Mouse (Mus musculus) liver, adult 2 months (tissue): ENCODE results near the gene Irf6. TPM values are rescaled to one million over a fixed set of nuclear protein-coding genes. Genes with fewer than 3 reads are reported as not detected.

ENCODE experiments used
- DNase-seq: peaks from one replicate; pipeline ENCODE4 v3.0.0-alpha.2; 2011; ENCODE audit warnings: low read depth, low spot score; ENCODE audit errors: extremely low read depth
- H3K27ac ChIP-seq: fragments of 200-500 bp; replicated peaks from 2 replicates; pipeline ENCODE4 v1.5.1; 2012; ENCODE audit warnings: low read depth, mild to moderate bottlenecking, control low read depth, inconsistent platforms, low read length; ENCODE audit not compliant: insufficient read depth
- H3K27me3 ChIP-seq: fragments of 200-500 bp; 2 replicates; pipeline ENCODE4 v1.6.1; 2012; ENCODE audit warnings: mild to moderate bottlenecking, moderate library complexity, low read length, inconsistent platforms; ENCODE audit not compliant: control insufficient read depth, insufficient read depth
- H3K36me3 ChIP-seq: fragments of 200-500 bp; 2 replicates; pipeline ENCODE4 v1.6.1; 2012; ENCODE audit warnings: low read length, inconsistent platforms; ENCODE audit not compliant: control insufficient read depth, insufficient read depth
- H3K4me1 ChIP-seq: fragments of 200-500 bp; 2 replicates; pipeline ENCODE4 v1.6.1; 2011; ENCODE audit warnings: low read length; ENCODE audit not compliant: control insufficient read depth, insufficient read depth
- H3K4me3 ChIP-seq: fragments of 200-500 bp; 2 replicates; pipeline ENCODE4 v1.5.1; 2011; ENCODE audit warnings: low read depth, mild to moderate bottlenecking, control low read depth, low read length, moderate library complexity; ENCODE audit not compliant: insufficient read depth
- H3K79me2 ChIP-seq: fragments of 200-500 bp; 2 replicates; pipeline ENCODE4 v1.6.1; 2012; ENCODE audit warnings: inconsistent platforms, mild to moderate bottlenecking, low read length, moderate library complexity; ENCODE audit not compliant: control insufficient read depth, insufficient read depth
- H3K9ac ChIP-seq: fragments of 200-500 bp; 2 replicates; pipeline ENCODE4 v1.6.1; 2012; ENCODE audit warnings: low read depth, mild to moderate bottlenecking, control low read depth, inconsistent platforms, low read length
- CTCF ChIP-seq: fragments of 200-500 bp; IDR thresholded peaks from 2 replicates; pipeline ENCODE4 v1.5.1; 2011; ENCODE audit warnings: low read depth, low read length, control low read depth
- POLR2A ChIP-seq: fragments of 200-500 bp; IDR thresholded peaks from 2 replicates; pipeline ENCODE4 v1.6.1; 2011; ENCODE audit warnings: low read length, control low read depth; ENCODE audit not compliant: insufficient read depth; ENCODE audit errors: extremely low read depth
- WGBS: fragments of 180-500 bp; shearing (Covaris S2); methylation state at CpG from one replicate; pipeline ENCODE4 v1.1.7; 2018; 5-methylcytosine and 5-hydroxymethylcytosine counted together
- polyA plus RNA-seq: library from polyadenylated mRNA; depleted of rRNA; stranded (reverse); fragments of >200 nt; gene quantifications from 2 replicates; pipeline ENCODE4 v1.2.3, GENCODE M21; 2012
- total RNA-seq: library from RNA; depleted of rRNA; stranded (reverse); fragments of >200 nt; gene quantifications from 2 replicates; pipeline ENCODE4 v1.2.3, GENCODE M21; 2014

The Irf6 gene
- total and polyA plus RNA-seq, 2 experiments = 33.4 to 56.0 TPM

- Histone ChIP-seq H3K9ac (peak overlapping the region; percentile 17), H3K27me3 (no peaks in the 10 kb centered on the region), H3K27ac (peak overlapping the region; percentile 90), H3K36me3 (peaks cover 9% of the 10 kb centered on the region), H3K79me2 (peaks cover 33% of the 10 kb centered on the region; the same call in 1 of the 2 replicates), H3K4me3 (peak overlapping the region; percentile 41), H3K4me1 (peaks cover 33% of the 10 kb centered on the region)
- TF ChIP-seq POLR2A = no peak
- 31% methylated on average over 8 of the region's 8 CpGs for WGBS
- peak; percentile 55 for DNase-seq
These were observed 4.2 kb downstream of the Irf6 start for GRCm38 (mm10) chr1:193157111-193157492.

GRCm38 (mm10) chr1:193159163-193159562 is 6.3 kb downstream of the Irf6 start:
- no peak overlapping the region for H3K27ac ChIP-seq
- WGBS = 22% methylated on average over 3 of the region's 3 CpGs

GRCm38 (mm10) chr1:193159613-193160012 is 6.7 kb downstream of the Irf6 start:
- no peak overlapping the region for H3K4me3 ChIP-seq
- WGBS = 81% methylated on average over 1 of the region's 1 CpGs
- H3K79me2 ChIP-seq = peaks cover 21% of the 10 kb centered on the region; the same call in 1 of the 2 replicates
- H3K36me3 ChIP-seq = peaks cover 18% of the 10 kb centered on the region
- no peak overlapping the region for H3K27ac ChIP-seq
- H3K9ac ChIP-seq = no peak overlapping the region
- TF ChIP-seq CTCF (no peak), POLR2A (no peak)
- H3K4me1 ChIP-seq = peaks cover 23% of the 10 kb centered on the region
- no peak for DNase-seq
- H3K27me3 ChIP-seq = no peaks in the 10 kb centered on the region

More at GRCm38 (mm10) chr1:193159163-193159562, 6.3 kb downstream of the Irf6 start:
- DNase-seq = no peak
- Histone ChIP-seq H3K27me3 (no peaks in the 10 kb centered on the region), H3K9ac (no peak overlapping the region), H3K36me3 (peaks cover 18% of the 10 kb centered on the region), H3K79me2 (peaks cover 22% of the 10 kb centered on the region; the same call in 1 of the 2 replicates), H3K4me3 (no peak overlapping the region), H3K4me1 (peaks cover 28% of the 10 kb centered on the region)
- TF ChIP-seq CTCF (no peak), POLR2A (no peak)

GRCm38 (mm10) chr1:193160317-193161032 is 7.6 kb downstream of the Irf6 start:
- WGBS = 30% methylated on average over 18 of the region's 18 CpGs
- TF ChIP-seq CTCF (no peak), POLR2A (no peak)
- Histone ChIP-seq H3K27ac (no peak overlapping the region), H3K79me2 (peaks cover 21% of the 10 kb centered on the region; the same call in 1 of the 2 replicates), H3K27me3 (no peaks in the 10 kb centered on the region), H3K4me3 (peak overlapping the region; percentile 4; the same call in 1 of the 2 replicates), H3K36me3 (peaks cover 23% of the 10 kb centered on the region), H3K4me1 (peaks cover 18% of the 10 kb centered on the region), H3K9ac (no peak overlapping the region)
- peak; percentile 50 for DNase-seq

- no peak within 1 kb of the TSS for H3K4me3 ChIP-seq
- no peak for TF ChIP-seq CTCF
- DNase-seq = no peak
- H3K4me1 ChIP-seq = peaks cover 9% of the 10 kb centered on the region
- WGBS = 90% methylated on average over 3 of the region's 3 CpGs
- no peak within 1 kb of the TSS for H3K27ac ChIP-seq
- H3K27me3 ChIP-seq = no peaks in the 10 kb centered on the region
- no peak within 1 kb of the TSS for H3K9ac ChIP-seq
- peaks cover 54% of the 10 kb centered on the region for H3K36me3 ChIP-seq
- H3K79me2 ChIP-seq = no peaks in the 10 kb centered on the region
These were observed 14.8 kb downstream of the Irf6 start, which contains the start of gene A130010J15Rik for GRCm38 (mm10) chr1:193167746-193168145. TSS of gene A130010J15Rik (plus strand) at chr1:193168046.

GRCm38 (mm10) chr1:193169228-193169627 is 16.3 kb downstream of the Irf6 start:
- Histone ChIP-seq H3K27ac (no peak overlapping the region), H3K36me3 (peaks cover 51% of the 10 kb centered on the region), H3K4me3 (no peak overlapping the region), H3K79me2 (peaks cover under 1% of the 10 kb centered on the region; the same call in 1 of the 2 replicates), H3K9ac (no peak overlapping the region), H3K4me1 (peaks cover 13% of the 10 kb centered on the region), H3K27me3 (no peaks in the 10 kb centered on the region)
- DNase-seq = no peak
- 90% methylated on average over 7 of the region's 7 CpGs for WGBS
- TF ChIP-seq POLR2A = no peak
- no peak for TF ChIP-seq CTCF
